Mouse (Mus musculus): ENCODE data around the gene Nt5c2. TPM values are rescaled to one million over a fixed set of nuclear protein-coding genes. Genes with fewer than 3 reads are reported as not detected.

Gene Nt5c2
- total RNA-seq, 2 experiments from 2014 or later = 17.0 to 23.6 TPM

- DNase-seq = no peak
These were observed 129.6 kb downstream of the Nt5c2 start for GRCm38 (mm10) chr19:46885365-46885764.

- DNase-seq = no peak
These were observed 135.1 kb downstream of the Nt5c2 start for GRCm38 (mm10) chr19:46879876-46880275.

DNA sequence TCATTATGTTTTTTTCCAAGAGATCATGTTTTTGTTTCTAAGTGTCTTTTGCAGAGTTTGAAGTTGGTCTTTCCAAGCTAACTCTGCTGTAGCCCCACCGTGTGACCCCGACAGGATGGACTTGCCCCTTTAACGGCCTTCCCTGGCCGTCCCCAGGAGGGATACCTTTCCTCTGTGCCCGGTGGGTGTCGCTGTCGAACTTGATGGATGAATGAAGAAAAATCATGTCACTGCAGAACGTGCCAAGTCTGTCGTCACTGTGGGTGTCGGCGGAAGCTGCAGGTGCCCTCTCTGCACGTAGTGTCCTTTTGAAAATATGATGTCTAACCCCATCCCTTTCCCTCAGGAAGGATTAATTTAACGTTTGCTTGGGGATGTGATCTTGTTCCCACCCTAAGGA, 136.6 kb downstream of the Nt5c2 start:
- peak; percentile 47 for DNase-seq

- DNase-seq = peak; percentile 33
These were observed 137.1 kb downstream of the Nt5c2 start for GRCm38 (mm10) chr19:46877886-46878285.

- DNase-seq = peak; percentile 57
These were observed 139.2 kb downstream of the Nt5c2 start for GRCm38 (mm10) chr19:46875790-46876189.

GRCm38 (mm10) chr19:46873924-46874323, 141.0 kb downstream of the Nt5c2 start:
- DNase-seq = no peak

DNA sequence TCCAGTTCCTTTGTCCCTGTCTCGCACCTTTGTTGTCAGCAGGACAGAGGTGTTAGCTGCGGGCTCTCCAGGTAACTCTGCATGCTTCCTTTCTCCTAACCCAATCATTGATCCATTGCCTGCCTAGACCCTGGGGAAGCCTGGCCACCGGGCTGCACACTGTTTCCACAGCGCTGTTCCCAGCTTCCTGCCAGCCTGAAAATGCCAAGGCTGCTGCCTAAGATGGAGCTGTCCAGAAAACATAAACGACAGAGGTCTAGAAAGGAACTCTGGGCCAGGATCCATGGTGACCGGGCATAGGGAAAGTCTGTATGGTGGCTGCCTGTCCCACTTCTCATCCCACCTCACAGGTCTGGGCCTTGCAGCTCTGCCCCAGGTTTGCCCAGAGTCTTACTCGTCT, 143.3 kb downstream of the Nt5c2 start:
- no peak for DNase-seq

DNA sequence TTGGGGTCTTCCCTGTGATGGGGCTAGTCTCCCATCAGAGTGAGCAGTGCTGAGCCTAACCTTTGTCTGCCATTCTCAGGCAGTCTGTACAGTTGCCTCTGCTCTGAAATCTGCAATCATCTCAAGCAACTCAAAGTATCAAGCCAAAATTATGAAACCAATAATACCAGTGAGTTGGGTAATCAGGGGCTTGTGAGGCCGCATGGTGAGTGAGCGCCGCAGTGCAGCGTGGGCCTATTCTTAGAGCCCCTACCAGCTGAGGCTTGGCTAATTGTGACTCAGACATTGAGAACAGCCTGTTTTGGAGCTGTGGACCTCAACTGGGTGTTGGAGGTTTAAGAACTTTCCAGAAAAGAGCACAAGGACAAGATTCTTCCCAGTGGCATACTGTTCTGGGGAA, 143.9 kb downstream of the Nt5c2 start:
- no peak for DNase-seq

GRCm38 (mm10) chr19:46869526-46869925, 145.4 kb downstream of the Nt5c2 start:
- DNase-seq = peak; percentile 46

- DNase-seq = no peak
These were observed 145.9 kb downstream of the Nt5c2 start for GRCm38 (mm10) chr19:46869049-46869448.

- DNase-seq = no peak
These were observed 149.6 kb downstream of the Nt5c2 start for GRCm38 (mm10) chr19:46865381-46865780.

DNA sequence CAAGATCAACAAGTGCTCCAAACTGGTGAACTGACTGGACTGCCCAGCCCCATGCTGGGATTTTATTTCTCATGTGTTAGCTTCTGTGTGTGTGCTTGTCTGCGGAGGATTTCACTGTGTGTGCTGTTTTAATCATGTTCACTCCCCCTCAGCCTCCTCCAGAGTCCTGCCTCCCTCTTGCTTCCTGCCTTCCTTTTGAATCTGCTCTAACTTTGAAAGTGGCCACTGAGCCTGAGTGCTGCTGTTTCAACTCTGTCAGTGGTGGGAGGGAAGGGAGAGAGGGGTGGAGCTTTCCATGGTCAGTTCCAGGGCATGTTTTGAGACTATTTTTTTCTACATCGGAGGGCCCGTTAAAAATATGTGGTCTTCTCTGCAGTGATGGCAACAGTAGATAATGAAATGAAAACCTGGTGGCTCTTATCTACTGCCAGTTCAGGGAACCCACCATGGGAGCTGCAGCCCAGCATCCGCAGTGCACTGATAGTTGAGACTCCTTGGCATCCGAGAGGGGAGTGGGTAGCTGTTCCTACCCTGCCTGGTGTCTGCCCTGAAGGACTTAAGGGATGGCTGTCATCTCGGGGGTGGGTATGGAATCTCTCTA, 150.1 kb downstream of the Nt5c2 start:
- DNase-seq = no peak

- DNase-seq = no peak
These were observed 150.9 kb downstream of the Nt5c2 start for GRCm38 (mm10) chr19:46864079-46864478.

GRCm38 (mm10) chr19:46863236-46863927, 151.6 kb downstream of the Nt5c2 start:
- no peak for DNase-seq

DNA sequence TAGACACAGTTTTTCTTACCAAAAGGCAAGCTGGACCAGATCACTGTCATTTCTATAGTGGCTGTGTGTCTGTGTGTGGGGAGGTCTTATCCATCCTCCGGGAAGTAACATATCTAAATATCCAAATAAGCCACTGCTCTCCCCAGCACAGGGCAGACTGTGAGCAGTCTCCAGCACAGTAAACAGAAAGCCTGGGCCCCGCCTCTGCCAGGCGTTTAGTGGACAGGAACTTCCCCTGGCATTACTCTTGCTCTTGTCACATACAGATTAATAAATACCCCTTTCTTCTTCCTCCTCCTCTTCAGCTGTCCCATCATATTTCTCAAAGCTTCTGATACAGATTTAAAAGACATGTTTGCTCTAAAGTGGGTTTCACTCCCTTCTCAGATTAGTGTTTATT, 152.4 kb downstream of the Nt5c2 start:
- DNase-seq = no peak

DNA sequence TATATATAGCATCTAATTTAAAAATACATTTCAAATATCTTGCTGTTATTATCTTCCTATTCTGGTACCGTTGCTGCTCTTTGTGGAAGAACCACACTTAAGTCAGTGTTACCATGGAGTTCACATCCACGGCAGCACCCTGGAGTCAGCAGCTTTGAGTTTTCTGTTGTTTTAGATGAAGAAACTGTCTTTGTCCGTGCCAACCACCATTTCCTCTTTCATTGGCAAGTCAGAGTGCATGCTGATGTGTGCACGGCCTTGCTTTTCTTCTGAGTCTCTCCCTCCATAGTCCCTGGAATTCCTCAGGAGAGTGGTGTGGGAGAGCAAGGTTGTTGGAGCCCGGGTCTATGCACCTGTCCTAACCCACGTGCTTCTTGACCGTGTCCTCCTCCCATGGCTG, 156.8 kb downstream of the Nt5c2 start:
- DNase-seq = no peak

- no peak for DNase-seq
These were observed 157.5 kb downstream of the Nt5c2 start for GRCm38 (mm10) chr19:46857277-46857989.

DNA sequence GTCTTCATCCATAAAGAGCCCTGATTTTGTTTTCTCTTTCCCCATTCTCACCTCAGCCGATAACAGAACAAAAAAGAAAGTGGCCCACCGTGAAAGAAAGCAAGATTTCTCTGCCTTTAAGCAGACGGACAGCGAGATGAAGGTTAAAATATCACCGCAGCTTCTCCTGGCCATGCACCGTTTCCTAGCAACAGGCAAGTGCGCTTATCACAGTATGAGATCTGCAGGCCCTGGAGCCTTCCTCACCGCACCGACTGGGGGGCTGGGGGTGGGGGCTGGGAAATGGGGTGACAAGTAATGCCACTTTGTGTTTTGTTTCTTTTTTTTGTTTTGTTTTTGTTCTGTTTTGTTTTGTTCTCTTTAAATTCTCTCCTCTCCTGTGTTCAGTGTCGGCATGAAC, 158.2 kb downstream of the Nt5c2 start:
- no peak for DNase-seq

DNA sequence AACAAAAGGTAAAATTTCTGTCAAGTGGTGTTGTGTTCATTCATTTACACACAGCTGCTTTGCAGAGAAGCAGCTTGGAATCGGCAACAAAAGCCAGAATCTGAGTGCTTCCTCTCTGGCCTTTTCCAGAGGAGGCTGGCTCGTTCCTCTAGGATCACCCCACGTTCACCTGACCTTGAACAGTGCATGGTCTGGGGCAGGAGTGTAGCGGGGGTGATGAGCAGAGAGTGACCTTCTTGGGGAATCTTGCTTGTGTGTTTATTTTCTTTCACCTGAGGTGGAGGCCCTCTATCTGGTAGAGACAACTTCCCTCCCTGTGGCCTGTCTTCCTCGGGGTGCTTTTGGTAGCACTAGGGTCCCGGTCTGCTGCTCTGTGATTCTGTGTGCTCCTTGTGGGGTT, 158.7 kb downstream of the Nt5c2 start:
- no peak for DNase-seq

GRCm38 (mm10) chr19:46849443-46849997, 165.4 kb downstream of the Nt5c2 start:
- DNase-seq = no peak

DNA sequence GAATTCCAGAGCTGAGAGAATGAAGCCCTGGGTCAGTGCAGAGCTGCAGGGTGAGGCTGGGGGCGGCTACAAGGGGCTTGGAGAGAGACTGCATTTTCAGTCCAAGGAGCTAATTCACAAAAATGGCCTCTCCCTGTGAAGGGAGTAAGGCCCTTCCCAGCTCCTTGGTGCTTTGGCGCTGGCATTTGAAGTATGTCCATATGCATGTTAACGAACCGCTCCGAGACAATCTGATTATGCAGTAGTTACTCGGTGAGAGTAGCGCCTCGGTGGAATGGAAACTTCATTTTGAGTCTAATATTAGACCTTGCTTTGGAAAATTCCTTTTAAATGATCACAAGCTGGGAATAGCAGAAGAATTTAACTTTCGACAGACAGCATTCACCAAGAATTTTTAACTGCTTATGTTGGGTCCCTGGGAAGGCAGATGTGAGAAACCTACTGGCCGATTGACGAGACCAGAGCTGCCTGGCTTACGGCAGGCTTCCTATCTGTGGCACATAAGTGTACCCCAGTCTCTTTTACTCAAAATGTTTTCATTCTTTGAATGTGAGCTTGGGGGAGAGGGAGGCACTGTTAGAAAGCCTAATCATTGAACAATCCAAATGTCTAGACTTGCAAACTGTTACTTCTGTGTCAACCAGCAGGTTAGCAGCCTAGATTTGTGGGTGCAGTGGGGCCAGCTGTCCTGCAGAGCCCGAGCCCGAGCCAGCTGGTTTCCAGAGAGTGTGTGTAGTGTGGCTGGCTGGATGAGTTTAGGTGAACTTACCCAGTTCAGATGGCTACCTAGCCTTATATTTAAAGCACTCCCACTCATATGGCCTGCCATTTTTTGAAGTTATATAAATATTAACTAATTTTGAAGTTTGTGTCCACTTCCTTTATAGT, 166.3 kb downstream of the Nt5c2 start:
- no peak for DNase-seq

- no peak for DNase-seq
These were observed 168.5 kb downstream of the Nt5c2 start for GRCm38 (mm10) chr19:46846459-46846858.

Measured in gastrocnemius, postnatal 25 days (tissue).